Mouse (Mus musculus) embryo, embryonic 9.5 days (tissue): ENCODE measurements at regions not wholly inside any gene's neighbourhood (a gene's known extent, or its start where the extent isn't known, plus 50 kb on each side); places are given as distances from the start of the nearest gene placed in this dataset.

Source experiments
- DNase-seq: peaks from one replicate; pipeline ENCODE4 v3.0.0-alpha.2; 2017; ENCODE audit errors: extremely low spot score

GRCm38 (mm10) chr5:46488140-46488942 is 630.9 kb upstream of the Lcorl start:
- no peak for DNase-seq

- no peak for DNase-seq
These were observed 629.4 kb upstream of the Lcorl start for GRCm38 (mm10) chr5:46486740-46487326.

DNA sequence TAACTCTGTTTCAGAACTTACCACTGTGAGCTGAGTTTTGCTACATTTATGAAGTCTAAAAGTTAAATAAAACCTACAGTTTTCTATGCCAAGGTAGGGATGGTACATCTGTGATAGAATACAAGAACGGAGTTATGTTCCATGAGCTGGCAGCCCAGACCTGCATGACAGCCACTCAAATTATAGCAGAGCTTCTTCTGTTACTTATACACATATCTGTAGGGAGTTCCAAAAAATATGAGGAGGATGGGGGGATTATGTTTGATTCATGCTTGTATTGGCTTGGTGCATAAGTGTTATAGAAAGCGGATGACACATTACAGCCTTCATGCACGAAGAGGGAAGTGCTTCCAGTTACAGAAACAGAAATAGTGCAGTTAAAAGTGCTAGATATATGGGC is 598.9 kb upstream of the Lcorl start:
- DNase-seq, result no peak

DNA sequence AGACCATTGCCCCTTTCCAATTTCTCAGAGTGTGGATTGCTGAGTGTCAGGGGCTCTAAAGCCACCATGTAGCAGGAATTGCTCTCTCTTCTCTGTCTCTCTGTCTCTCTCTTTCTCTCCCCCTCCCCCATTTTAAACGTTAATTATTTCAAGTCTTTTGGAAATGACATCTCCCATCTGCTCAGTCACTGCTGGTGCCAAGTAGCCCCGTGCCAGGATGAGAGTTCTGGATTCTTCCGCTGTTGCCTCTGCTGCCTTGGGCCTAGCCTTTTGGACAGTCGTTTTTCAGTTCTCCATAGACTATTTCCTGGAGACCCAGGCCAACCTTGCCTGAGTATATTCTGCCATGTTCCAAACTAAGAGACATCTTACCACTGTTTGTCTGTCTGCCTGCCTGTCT is 590.9 kb upstream of the Lcorl start:
- no peak for DNase-seq

DNA sequence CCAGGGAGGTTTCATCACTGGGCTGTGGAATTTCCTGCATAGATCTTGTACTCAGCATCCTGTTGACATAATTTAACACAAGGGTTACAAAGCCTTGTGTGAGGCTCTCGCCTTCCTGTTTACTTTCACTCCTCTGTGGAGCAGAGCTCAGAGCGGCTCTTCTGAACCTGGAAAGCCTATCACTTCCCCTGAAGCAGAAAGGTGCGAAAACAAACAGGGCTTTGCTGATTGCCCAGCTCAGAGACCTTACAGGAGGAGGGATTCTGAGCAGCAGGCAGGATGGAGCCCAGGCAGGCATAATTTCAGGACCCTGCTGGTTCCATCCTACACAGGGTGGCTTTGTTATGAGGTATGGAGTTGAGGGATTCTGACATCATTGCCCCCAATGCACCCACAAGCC is 588.4 kb upstream of the Lcorl start:
- DNase-seq, result peak; percentile 19

- DNase-seq, result peak; percentile 36
These were observed 587.7 kb upstream of the Lcorl start for GRCm38 (mm10) chr5:46445122-46445521.

- DNase-seq, result peak; percentile 28
These were observed 586.5 kb upstream of the Lcorl start for GRCm38 (mm10) chr5:46443805-46444340.

- DNase-seq, result no peak
These were observed 585.3 kb upstream of the Lcorl start for GRCm38 (mm10) chr5:46442600-46443248.

- DNase-seq, result no peak
These were observed 584.3 kb upstream of the Lcorl start for GRCm38 (mm10) chr5:46441716-46442115.

DNA sequence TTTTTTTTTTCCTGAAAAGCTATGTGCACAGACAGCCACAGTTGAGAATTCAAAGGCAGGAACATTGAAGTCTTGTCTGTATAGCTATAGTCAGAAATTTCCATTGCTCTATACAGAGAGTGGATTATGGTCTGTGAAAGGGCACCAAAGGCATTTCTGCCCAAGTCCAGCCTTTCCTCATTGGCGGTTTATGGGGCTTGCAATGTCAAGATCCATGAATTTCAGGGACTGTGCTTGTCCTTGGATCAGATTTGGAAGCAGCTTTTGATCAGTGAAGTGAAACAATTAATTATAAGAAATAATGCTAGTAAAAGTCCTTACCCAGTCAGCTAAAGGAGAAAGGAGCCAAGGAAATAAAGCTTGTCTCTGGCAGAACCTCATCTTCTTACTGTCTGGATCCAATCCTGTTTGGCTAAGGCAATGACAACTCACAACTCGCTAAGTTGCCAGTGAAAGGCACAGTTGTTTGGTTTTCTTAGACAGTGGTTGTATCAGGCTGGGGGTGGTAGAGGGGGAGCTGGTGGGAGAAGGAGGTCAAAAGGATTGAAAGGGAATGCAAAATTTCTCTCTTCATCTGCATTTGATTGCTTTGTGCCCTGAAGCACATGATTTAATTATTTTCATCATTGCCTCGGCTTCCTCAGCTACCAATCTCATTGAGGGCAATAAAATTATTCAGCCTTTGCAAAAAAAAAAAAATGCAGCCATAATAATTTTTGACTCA is 574.4 kb upstream of the Lcorl start:
- DNase-seq, result no peak

DNA sequence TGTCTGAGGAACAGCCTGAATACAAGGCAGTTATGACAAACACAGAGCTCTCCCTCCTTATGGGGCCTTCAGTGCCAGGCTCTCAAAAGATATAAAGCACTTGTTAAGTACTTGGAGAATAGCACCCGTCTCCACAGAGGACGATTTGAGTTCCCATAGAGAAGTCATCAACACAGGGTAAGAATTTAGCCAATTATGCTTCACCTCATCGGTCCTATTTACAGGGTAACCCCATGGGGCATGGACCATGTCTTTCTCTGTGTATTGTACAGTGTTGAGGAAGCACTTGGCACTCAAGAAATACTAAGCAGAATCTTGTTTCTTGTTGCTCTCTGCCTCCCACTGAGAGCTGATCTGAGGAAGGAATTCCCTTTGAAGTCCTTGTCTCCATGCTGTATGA is 565.3 kb upstream of the Lcorl start:
- no peak for DNase-seq

- DNase-seq, result no peak
These were observed 549.6 kb upstream of the Lcorl start for GRCm38 (mm10) chr5:46406969-46407368.

- DNase-seq, result no peak
These were observed 549.0 kb upstream of the Lcorl start for GRCm38 (mm10) chr5:46406404-46406803.

DNA sequence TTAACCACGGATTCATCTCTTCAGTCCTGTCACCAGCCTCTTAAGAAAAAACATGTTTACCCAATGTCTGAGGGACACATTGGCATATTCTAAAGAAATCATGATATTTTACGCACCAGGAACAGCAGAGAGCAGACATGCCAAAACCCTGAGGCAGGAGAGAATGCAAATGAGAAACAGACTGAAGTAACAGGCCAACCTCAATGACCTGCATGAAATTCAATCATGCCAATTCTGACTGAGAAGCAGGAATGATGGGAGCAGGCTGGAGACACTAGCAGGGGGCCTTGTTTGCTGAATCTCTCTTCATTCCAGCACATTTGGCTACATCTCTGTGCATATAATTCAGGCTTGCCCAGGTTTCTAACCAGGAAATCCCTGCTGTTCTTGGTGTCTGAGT is 529.2 kb upstream of the Lcorl start:
- no peak for DNase-seq

GRCm38 (mm10) chr5:46367328-46367727 is 509.9 kb upstream of the Lcorl start:
- DNase-seq, result no peak

- no peak for DNase-seq
These were observed 506.2 kb upstream of the Lcorl start for GRCm38 (mm10) chr5:46363661-46364060.

GRCm38 (mm10) chr5:46361637-46362036 is 504.2 kb upstream of the Lcorl start:
- DNase-seq, result no peak

DNA sequence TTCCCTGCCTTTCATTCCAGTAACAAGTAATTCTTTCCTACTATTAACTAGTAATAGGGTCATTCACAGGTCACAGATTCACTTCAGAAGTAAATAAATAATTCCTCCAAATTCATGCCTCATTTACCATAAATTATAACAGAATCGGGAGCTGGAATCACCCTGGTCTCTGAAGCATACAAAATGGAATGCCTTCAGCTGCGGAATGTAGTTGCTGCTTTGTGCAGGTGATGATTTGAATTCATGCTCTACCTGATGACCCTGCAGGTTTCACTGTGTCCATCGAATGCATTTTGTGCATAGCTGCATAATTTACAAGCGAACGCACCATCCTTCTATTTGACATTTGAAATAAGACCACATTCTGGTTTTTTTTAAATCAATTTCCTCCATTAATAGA is 491.0 kb upstream of the Lcorl start:
- no peak for DNase-seq

- peak; percentile 77 for DNase-seq
These were observed 490.1 kb upstream of the Lcorl start for GRCm38 (mm10) chr5:46347368-46348083.

DNA sequence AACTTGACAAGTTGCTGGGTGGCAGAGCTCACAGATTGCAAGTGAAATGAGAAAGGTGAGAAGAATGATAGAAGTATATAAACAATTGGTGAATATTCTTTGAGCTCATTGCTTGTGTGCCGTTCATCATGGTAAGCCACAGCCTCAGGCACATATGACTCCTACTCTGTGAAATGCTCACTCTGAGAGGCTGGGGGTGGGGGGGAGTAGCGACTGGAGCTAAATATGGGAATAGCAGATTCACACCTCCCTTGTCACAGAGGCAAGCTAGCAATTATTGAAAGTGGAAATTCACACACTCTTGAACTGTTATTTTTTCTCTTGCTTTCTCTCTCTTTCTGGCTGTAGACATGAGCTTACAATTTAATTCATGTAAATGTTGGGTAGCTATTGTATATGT is 481.0 kb upstream of the Lcorl start:
- DNase-seq, result no peak

- no peak for DNase-seq
These were observed 473.5 kb upstream of the Lcorl start for GRCm38 (mm10) chr5:46330880-46331279.
